In the genomic region with DNA sequence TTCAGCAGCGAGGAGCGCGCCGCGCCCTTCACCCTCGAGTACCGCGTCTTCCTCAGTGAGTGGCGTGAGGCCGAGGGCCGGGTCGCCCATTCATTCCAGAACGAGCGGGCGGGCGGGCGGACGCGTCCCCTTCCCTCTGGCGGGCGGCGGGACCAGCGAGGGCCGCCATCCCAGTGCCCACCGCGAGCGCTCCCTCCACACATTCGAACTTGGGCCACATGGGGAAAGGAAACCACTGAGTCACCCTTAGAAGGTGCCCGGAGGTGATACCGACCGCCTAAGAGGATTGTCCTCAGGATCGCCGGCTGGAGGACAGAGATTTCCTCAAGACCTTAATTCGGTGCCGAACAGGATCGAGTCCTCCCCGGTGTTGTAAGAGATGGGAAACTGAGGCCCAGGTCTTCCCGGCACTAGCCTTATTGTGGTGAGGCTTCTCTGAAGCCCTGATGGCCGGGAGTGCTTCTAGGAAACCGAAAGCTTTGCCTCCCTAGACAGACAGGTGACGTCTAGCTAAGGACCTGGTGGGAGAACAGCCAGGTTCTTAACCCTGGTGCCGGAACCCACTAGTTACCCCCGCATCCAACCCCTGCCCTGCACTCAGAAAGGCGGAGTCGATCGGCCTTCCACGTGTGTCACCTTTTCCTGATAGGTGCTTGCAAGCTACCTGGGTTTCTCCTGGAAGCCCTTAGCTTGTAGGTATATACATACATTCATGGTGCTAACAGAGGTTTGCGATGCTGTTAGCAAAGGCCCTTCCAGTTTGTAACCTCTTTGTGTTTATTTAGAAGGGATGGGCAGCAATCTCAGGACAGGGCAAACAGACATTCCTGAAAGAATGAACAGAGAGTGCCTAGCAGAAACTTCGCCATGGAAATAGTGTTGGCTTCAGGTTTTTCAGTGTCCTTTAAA, we compare ENCODE assay signal across 8 mouse cellular contexts. TPM values are rescaled to one million over a fixed set of nuclear protein-coding genes. Genes with fewer than 3 reads are reported as not detected.
DNase-seq lines count a peak whose midpoint lies in the region; ATAC-seq and TF ChIP-seq lines count a peak whose summit lies in the region.

No protein-coding gene starts in this region.

- peak overlapping the region; percentile 91 for H3K27ac ChIP-seq in gastrocnemius, adult 2 months
- peak overlapping the region; percentile 71 for H3K27ac ChIP-seq in embryonic facial prominence, embryonic 14.5 days (replicated peaks; ENCODE audit: low read depth, low read length)
- H3K27ac ChIP-seq in intestine, embryonic 16.5 days (ENCODE audit: low read length), result peak overlapping the region; percentile 66
- H3K27ac ChIP-seq in macrophage, result no peak overlapping the region

- no peaks in the 10 kb centered on the region for H3K9me3 ChIP-seq in embryonic facial prominence, embryonic 14.5 days (ENCODE audit: control insufficient read depth, low read length)
- H3K9me3 ChIP-seq in intestine, embryonic 16.5 days (ENCODE audit: control insufficient read depth, low read length), result no peaks in the 10 kb centered on the region

- DNase-seq in gastrocnemius, adult 2 months, result no peak
- DNase-seq in gastrocnemius, postnatal 4 days (ENCODE audit: low spot score in 2 of 2), result no peak
- peak; percentile 54 for DNase-seq in ES-CJ7 (ENCODE audit: low read depth, low spot score)
- DNase-seq in embryonic facial prominence, embryonic 14.5 days (ENCODE audit: low spot score), result peak; percentile 17
- peak; percentile 18 for DNase-seq in thymus, postnatal 4 days
- DNase-seq in urinary bladder, postnatal 25 days (ENCODE audit: low spot score), result no peak

- peak overlapping the region; percentile 88 for H3K4me3 ChIP-seq in gastrocnemius, adult 2 months
- peak overlapping the region; percentile 86 for H3K4me3 ChIP-seq in embryonic facial prominence, embryonic 14.5 days (ENCODE audit: low read depth, low read length)
- H3K4me3 ChIP-seq in intestine, embryonic 16.5 days (ENCODE audit: low read length), result peak overlapping the region; percentile 71
- peak overlapping the region; percentile 81 for H3K4me3 ChIP-seq in macrophage (ENCODE audit: inconsistent target)

- H3K27me3 ChIP-seq in embryonic facial prominence, embryonic 14.5 days (replicated peaks; ENCODE audit: control insufficient read depth, insufficient read depth, low read length), result no peaks in the 10 kb centered on the region
- no peaks in the 10 kb centered on the region for H3K27me3 ChIP-seq in intestine, embryonic 16.5 days (replicated peaks; ENCODE audit: control insufficient read depth, insufficient read depth, low read length)

- H3K36me3 ChIP-seq in embryonic facial prominence, embryonic 14.5 days (ENCODE audit: control insufficient read depth, insufficient read depth, low read length), result peaks cover 13% of the 10 kb centered on the region; the same call in 1 of the 2 replicates
- no peaks in the 10 kb centered on the region for H3K36me3 ChIP-seq in intestine, embryonic 16.5 days (ENCODE audit: control insufficient read depth, insufficient read depth, low read length)
- no peaks in the 10 kb centered on the region for H3K36me3 ChIP-seq in macrophage (ENCODE audit: inconsistent target)

- TF ChIP-seq CTCF in gastrocnemius, adult 2 months (IDR thresholded peaks at IDR 0.05), result no peak

- intact Hi-C loops in gastrocnemius, adult 2 months (cut with DNase I), result no loop called here

- no peaks in the 10 kb centered on the region for H3K79me2 ChIP-seq in macrophage (ENCODE audit: inconsistent target)

- ATAC-seq in embryonic facial prominence, embryonic 14.5 days (ENCODE audit: low read depth), result peak; percentile 45
- ATAC-seq in intestine, embryonic 16.5 days, result peak; percentile 11

- H3K4me2 ChIP-seq in embryonic facial prominence, embryonic 14.5 days (ENCODE audit: low read depth, low read length), result peak overlapping the region; percentile 72
- peak overlapping the region; percentile 79 for H3K4me2 ChIP-seq in intestine, embryonic 16.5 days (ENCODE audit: low read depth, low read length)

- WGBS in embryonic facial prominence, embryonic 14.5 days, result 2% methylated on average over 24 of the region's 49 CpGs
- WGBS in intestine, embryonic 16.5 days, result under 1% methylated on average over 49 of the region's 49 CpGs
- WGBS in macrophage (ENCODE audit: missing documents), result 3% methylated on average over 47 of the region's 49 CpGs

- peaks cover 7% of the 10 kb centered on the region for H3K4me1 ChIP-seq in embryonic facial prominence, embryonic 14.5 days (ENCODE audit: control insufficient read depth, insufficient read depth, low read length)
- peaks cover 16% of the 10 kb centered on the region for H3K4me1 ChIP-seq in intestine, embryonic 16.5 days (ENCODE audit: control insufficient read depth, insufficient read depth, low read length)

- H3K9ac ChIP-seq in embryonic facial prominence, embryonic 14.5 days (ENCODE audit: low read depth, low read length), result peak overlapping the region; percentile 85
- peak overlapping the region; percentile 78 for H3K9ac ChIP-seq in intestine, embryonic 16.5 days (ENCODE audit: low read depth, low read length)

RNA-seq across cellular contexts. Expression of gene Ppa1, which starts 0.6 kb away (rescaled TPM):
- 10 to 100 TPM; 48.9 to 61.4 TPM for total RNA-seq in gastrocnemius, adult 2 months (2021)
- 10 to 100 TPM; 37.8 to 40.4 TPM for total RNA-seq in gastrocnemius, postnatal 4 days (2021)
- 158 and 162 TPM in 2 replicates for polyA plus RNA-seq in embryonic facial prominence, embryonic 14.5 days (2014; fragmentation: Nextera tagmentation; extraction: Ambion mirVana)
- polyA plus RNA-seq in intestine, embryonic 16.5 days (2015; fragmentation: Nextera tagmentation; extraction: Ambion mirVana), result 199 and 233 TPM in 2 replicates
- 10 to 100 TPM in 7 of 26 experiments, 1 to 10 TPM in 19; 1.7 to 41.7 (median 6.4) TPM for total RNA-seq in macrophage (2018; cell fraction: chromatin; rRNA removed)
- total RNA-seq in macrophage (2018; cell fraction: cytosol; rRNA removed), result 10 to 100 TPM in 21 of 26 experiments, 1 to 10 TPM in 5; 8.0 to 27.6 (median 20.8) TPM
- 10 to 100 TPM in 13 of 26 experiments, 1 to 10 TPM in 13; 1.8 to 30.1 (median 9.9) TPM for total RNA-seq in macrophage (2018; cell fraction: nucleus; rRNA removed)
- 9.6 to 42.5 TPM (median 18.5 TPM) in 3 replicates for polyA plus RNA-seq in macrophage (2018)

RNA-seq across cellular contexts. Expression of gene Sar1a, which starts 31.1 kb away (rescaled TPM):
- 100 to 1,000 TPM; 129 to 145 TPM for total RNA-seq in gastrocnemius, adult 2 months (2021)
- 100 to 1,000 TPM; 179 to 184 TPM for total RNA-seq in gastrocnemius, postnatal 4 days (2021)
- polyA plus RNA-seq in embryonic facial prominence, embryonic 14.5 days (2014; fragmentation: Nextera tagmentation; extraction: Ambion mirVana), result 338 and 352 TPM in 2 replicates
- polyA plus RNA-seq in intestine, embryonic 16.5 days (2015; fragmentation: Nextera tagmentation; extraction: Ambion mirVana), result 169 and 178 TPM in 2 replicates
- total RNA-seq in macrophage (2018; cell fraction: chromatin; rRNA removed), result 100 to 1,000 TPM in 21 of 26 experiments, 10 to 100 TPM in 5; 81.2 to 210 (median 128) TPM
- total RNA-seq in macrophage (2018; cell fraction: cytosol; rRNA removed), result 10 to 100 TPM; 65.7 to 88.2 (median 75.5) TPM
- 100 to 1,000 TPM in 18 of 26 experiments, 10 to 100 TPM in 8; 75.3 to 163 (median 113) TPM for total RNA-seq in macrophage (2018; cell fraction: nucleus; rRNA removed)
- polyA plus RNA-seq in macrophage (2018), result 78.1 to 97.0 TPM (median 84.0 TPM) in 3 replicates

RNA-seq across cellular contexts. Expression of gene Tysnd1, which starts 46.3 kb away (rescaled TPM):
- total RNA-seq in gastrocnemius, adult 2 months (2021), result 10 to 100 TPM; 12.3 to 14.4 TPM
- total RNA-seq in gastrocnemius, postnatal 4 days (2021), result 10 to 100 TPM; 23.0 to 24.4 TPM
- 33.4 and 36.3 TPM in 2 replicates for polyA plus RNA-seq in embryonic facial prominence, embryonic 14.5 days (2014; fragmentation: Nextera tagmentation; extraction: Ambion mirVana)
- 21.5 and 27.6 TPM in 2 replicates for polyA plus RNA-seq in intestine, embryonic 16.5 days (2015; fragmentation: Nextera tagmentation; extraction: Ambion mirVana)
- total RNA-seq in macrophage (2018; cell fraction: chromatin; rRNA removed), result 10 to 100 TPM in 12 of 26 experiments, 1 to 10 TPM in 14; 3.7 to 20.0 (median 9.2) TPM
- 10 to 100 TPM in 23 of 26 experiments, 1 to 10 TPM in 3; 7.0 to 18.4 (median 13.6) TPM for total RNA-seq in macrophage (2018; cell fraction: cytosol; rRNA removed)
- 10 to 100 TPM in 19 of 26 experiments, 1 to 10 TPM in 7; 6.4 to 28.4 (median 12.1) TPM for total RNA-seq in macrophage (2018; cell fraction: nucleus; rRNA removed)
- 9.0 to 16.4 TPM (median 13.3 TPM) in 3 replicates for polyA plus RNA-seq in macrophage (2018)

RNA-seq across cellular contexts. Expression of gene Npffr1, which starts 53.7 kb away (rescaled TPM):
- under 1 TPM in 1 of 2 experiments, not detected in 1; 0.06 TPM for total RNA-seq in gastrocnemius, adult 2 months (2021)
- under 1 TPM in 1 of 2 experiments, not detected in 1; 0.07 TPM for total RNA-seq in gastrocnemius, postnatal 4 days (2021)
- polyA plus RNA-seq in embryonic facial prominence, embryonic 14.5 days (2014; fragmentation: Nextera tagmentation; extraction: Ambion mirVana), result 0.06 and 0.08 TPM in 2 replicates
- 0.05 and 0.16 TPM in 2 replicates for polyA plus RNA-seq in intestine, embryonic 16.5 days (2015; fragmentation: Nextera tagmentation; extraction: Ambion mirVana)
- not detected for total RNA-seq in macrophage (2018; cell fraction: chromatin; rRNA removed)
- total RNA-seq in macrophage (2018; cell fraction: cytosol; rRNA removed), result not detected
- total RNA-seq in macrophage (2018; cell fraction: nucleus; rRNA removed), result not detected
- not detected in 3 replicates for polyA plus RNA-seq in macrophage (2018)

Comparison
In these comparisons a context has a peak if more than half of its experiments do, and no peak if none do; other contexts are left out.
1. DNase-seq: peak in ES-CJ7 (single experiment), embryonic facial prominence, embryonic 14.5 days (single experiment) and thymus, postnatal 4 days (single experiment); none in gastrocnemius, adult 2 months (single experiment), gastrocnemius, postnatal 4 days (0 of 2) and urinary bladder, postnatal 25 days (single experiment).
2. Peak in every context shown above with its lines, with median percentiles within 50 percentile points of each other: H3K4me3 ChIP-seq.